ENCODE assay signal across 8 mouse cellular contexts in the genomic region with DNA sequence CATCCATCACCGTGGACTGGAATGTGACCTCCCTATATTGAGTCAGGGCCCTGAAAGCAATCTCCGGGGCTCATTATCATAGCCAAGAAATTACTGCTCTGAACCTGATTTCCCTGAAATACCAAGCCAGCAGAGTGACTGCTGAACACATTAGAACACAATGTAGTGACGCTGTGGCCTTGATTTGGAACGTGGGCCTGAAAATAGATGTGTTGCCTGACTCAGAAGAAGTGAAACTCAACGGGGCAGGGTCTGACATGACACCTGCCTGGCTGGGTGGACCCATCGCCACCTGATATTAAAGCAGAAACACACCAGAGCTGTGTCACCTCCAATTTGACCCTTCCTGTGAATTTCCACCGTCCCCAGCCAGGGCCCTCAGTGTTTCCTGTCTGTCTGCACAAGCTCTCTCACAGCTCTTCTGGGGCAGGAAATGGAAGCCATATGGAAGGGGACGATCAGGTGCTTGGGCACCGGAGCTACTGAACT. TPM values are rescaled to one million over a fixed set of nuclear protein-coding genes. Genes with fewer than 3 reads are reported as not detected.
DNase-seq lines count a peak whose midpoint lies in the region; ATAC-seq and TF ChIP-seq lines count a peak whose summit lies in the region.

No protein-coding gene starts in this region.

- H3K4me3 ChIP-seq in midbrain, embryonic 13.5 days (replicated peaks) = no peak overlapping the region
- no peak overlapping the region for H3K4me3 ChIP-seq in midbrain, embryonic 11.5 days (ENCODE audit: low read depth, low read length)
- no peak overlapping the region for H3K4me3 ChIP-seq in forebrain, embryonic 15.5 days
- no peak overlapping the region for H3K4me3 ChIP-seq in kidney, postnatal 0 days (replicated peaks; ENCODE audit: low read depth, low read length)

- TF ChIP-seq CTCF in kidney, postnatal 0 days (IDR thresholded peaks at IDR 0.05; ENCODE audit: low read depth) = no peak

- H3K9me3 ChIP-seq in midbrain, embryonic 13.5 days = no peaks in the 10 kb centered on the region
- no peaks in the 10 kb centered on the region for H3K9me3 ChIP-seq in midbrain, embryonic 11.5 days (ENCODE audit: control insufficient read depth, low read length)
- no peaks in the 10 kb centered on the region for H3K9me3 ChIP-seq in forebrain, embryonic 15.5 days
- H3K9me3 ChIP-seq in kidney, postnatal 0 days (replicated peaks; ENCODE audit: low read length) = no peaks in the 10 kb centered on the region

- no peak overlapping the region for H3K4me2 ChIP-seq in midbrain, embryonic 13.5 days (replicated peaks)
- H3K4me2 ChIP-seq in midbrain, embryonic 11.5 days = no peak overlapping the region
- H3K4me2 ChIP-seq in forebrain, embryonic 15.5 days (replicated peaks) = no peak overlapping the region
- H3K4me2 ChIP-seq in kidney, postnatal 0 days (ENCODE audit: low read length) = no peak overlapping the region

- no peak for DNase-seq in midbrain, embryonic 11.5 days (ENCODE audit: low spot score, missing footprints)
- peak; percentile 51 for DNase-seq in kidney, postnatal 0 days (ENCODE audit: low spot score)
- DNase-seq in spleen, adult 18-20 months = peak; percentile 24 to 35
- DNase-seq in urinary bladder, postnatal 10 days (ENCODE audit: low spot score) = no peak
- no peak for DNase-seq in testis, postnatal 10 days (ENCODE audit: low spot score)
- no peak for DNase-seq in c-Kit-positive CD71-positive TER-119-positive erythroid progenitor cells, embryonic 14.5 days (ENCODE audit: low spot score)

- peaks cover 44% of the 10 kb centered on the region for H3K4me1 ChIP-seq in midbrain, embryonic 13.5 days (replicated peaks)
- peaks cover 14% of the 10 kb centered on the region for H3K4me1 ChIP-seq in midbrain, embryonic 11.5 days (ENCODE audit: control insufficient read depth, insufficient read depth, low read length)
- peaks cover 26% of the 10 kb centered on the region for H3K4me1 ChIP-seq in forebrain, embryonic 15.5 days
- H3K4me1 ChIP-seq in kidney, postnatal 0 days (replicated peaks; ENCODE audit: insufficient read depth, low read length) = peaks cover 26% of the 10 kb centered on the region

- H3K9ac ChIP-seq in midbrain, embryonic 13.5 days (replicated peaks) = no peak overlapping the region
- H3K9ac ChIP-seq in midbrain, embryonic 11.5 days (ENCODE audit: low read length) = no peak overlapping the region
- H3K9ac ChIP-seq in forebrain, embryonic 15.5 days (replicated peaks) = no peak overlapping the region
- no peak overlapping the region for H3K9ac ChIP-seq in kidney, postnatal 0 days (ENCODE audit: low read depth, low read length)

- ATAC-seq in midbrain, embryonic 13.5 days = no peak
- ATAC-seq in midbrain, embryonic 11.5 days (ENCODE audit: low FRiP score) = no peak
- ATAC-seq in forebrain, embryonic 15.5 days (replicated peaks) = no peak
- no peak for ATAC-seq in kidney, postnatal 0 days (replicated peaks; ENCODE audit: low FRiP score, low read depth)

- WGBS in midbrain, embryonic 13.5 days = 61% methylated on average over 9 of the region's 9 CpGs
- WGBS in midbrain, embryonic 11.5 days = 63% methylated on average over 9 of the region's 9 CpGs
- WGBS in forebrain, embryonic 15.5 days = 51% methylated on average over 9 of the region's 9 CpGs
- WGBS in kidney, postnatal 0 days = 11% methylated on average over 9 of the region's 9 CpGs

- peak overlapping the region; percentile 14 for H3K27ac ChIP-seq in midbrain, embryonic 13.5 days
- no peak overlapping the region for H3K27ac ChIP-seq in midbrain, embryonic 11.5 days (ENCODE audit: low read depth, low read length)
- H3K27ac ChIP-seq in forebrain, embryonic 15.5 days (replicated peaks) = peak overlapping the region; percentile 24; the same call in 1 of the 2 replicates
- H3K27ac ChIP-seq in kidney, postnatal 0 days = peak overlapping the region; percentile 66; the same call in 1 of the 2 replicates

- no peaks in the 10 kb centered on the region for H3K27me3 ChIP-seq in midbrain, embryonic 13.5 days
- H3K27me3 ChIP-seq in midbrain, embryonic 11.5 days (ENCODE audit: control insufficient read depth, insufficient read depth, low read length) = no peaks in the 10 kb centered on the region
- H3K27me3 ChIP-seq in forebrain, embryonic 15.5 days = no peaks in the 10 kb centered on the region
- no peaks in the 10 kb centered on the region for H3K27me3 ChIP-seq in kidney, postnatal 0 days (ENCODE audit: insufficient read depth, low read length)

- peaks cover 12% of the 10 kb centered on the region for H3K36me3 ChIP-seq in midbrain, embryonic 13.5 days
- H3K36me3 ChIP-seq in midbrain, embryonic 11.5 days (ENCODE audit: control insufficient read depth, insufficient read depth, low read length) = 0 out of 2 replicates have a peak, but pooled peaks cover 2% of the 10 kb centered on the region
- H3K36me3 ChIP-seq in forebrain, embryonic 15.5 days = peaks cover 8% of the 10 kb centered on the region
- no peaks in the 10 kb centered on the region for H3K36me3 ChIP-seq in kidney, postnatal 0 days (ENCODE audit: insufficient read depth, low read length)

RNA-seq across cellular contexts. Expression of a gene that starts 13.0 kb away (rescaled TPM):
- polyA plus RNA-seq in midbrain, embryonic 13.5 days (2015; fragmentation: Nextera tagmentation; extraction: Ambion mirVana) = 4.7 and 6.2 TPM in 2 replicates
- polyA plus RNA-seq in midbrain, embryonic 11.5 days (2014; fragmentation: Nextera tagmentation; extraction: Ambion mirVana) = 10.2 and 10.8 TPM in 2 replicates
- 2.8 and 3.8 TPM in 2 replicates for polyA plus RNA-seq in forebrain, embryonic 15.5 days (2015; fragmentation: Nextera tagmentation; extraction: Ambion mirVana)
- 2.8 and 3.3 TPM in 2 replicates for polyA plus RNA-seq in kidney, postnatal 0 days (2015; fragmentation: Nextera tagmentation; extraction: Ambion mirVana)

RNA-seq across cellular contexts. Expression of a gene that starts 26.8 kb away (rescaled TPM):
- 83.1 and 85.9 TPM in 2 replicates for polyA plus RNA-seq in midbrain, embryonic 13.5 days (2015; fragmentation: Nextera tagmentation; extraction: Ambion mirVana)
- 75.9 and 77.4 TPM in 2 replicates for polyA plus RNA-seq in midbrain, embryonic 11.5 days (2014; fragmentation: Nextera tagmentation; extraction: Ambion mirVana)
- polyA plus RNA-seq in forebrain, embryonic 15.5 days (2015; fragmentation: Nextera tagmentation; extraction: Ambion mirVana) = 83.1 and 89.2 TPM in 2 replicates
- polyA plus RNA-seq in kidney, postnatal 0 days (2015; fragmentation: Nextera tagmentation; extraction: Ambion mirVana) = 147 and 155 TPM in 2 replicates

RNA-seq across cellular contexts. Expression of a gene that starts 51.2 kb away (rescaled TPM):
- 4.1 and 4.5 TPM in 2 replicates for polyA plus RNA-seq in midbrain, embryonic 13.5 days (2015; fragmentation: Nextera tagmentation; extraction: Ambion mirVana)
- 1.5 and 1.7 TPM in 2 replicates for polyA plus RNA-seq in midbrain, embryonic 11.5 days (2014; fragmentation: Nextera tagmentation; extraction: Ambion mirVana)
- polyA plus RNA-seq in forebrain, embryonic 15.5 days (2015; fragmentation: Nextera tagmentation; extraction: Ambion mirVana) = 3.4 and 4.0 TPM in 2 replicates
- 0.57 and 0.60 TPM in 2 replicates for polyA plus RNA-seq in kidney, postnatal 0 days (2015; fragmentation: Nextera tagmentation; extraction: Ambion mirVana)

Comparison
In these comparisons a context has a peak if more than half of its experiments do, and no peak if none do; other contexts are left out.
1. DNase-seq: peak in kidney, postnatal 0 days (single experiment) and spleen, adult 18-20 months (2 of 2); none in midbrain, embryonic 11.5 days (single experiment), urinary bladder, postnatal 10 days (single experiment), testis, postnatal 10 days (single experiment) and c-Kit-positive CD71-positive TER-119-positive erythroid progenitor cells, embryonic 14.5 days (single experiment).